Mouse (Mus musculus) heart, adult 18-20 months (tissue): ENCODE data around the gene Cdc37. TPM values are rescaled to one million over a fixed set of nuclear protein-coding genes. Genes with fewer than 3 reads are reported as not detected.

ENCODE experiments used
- DNase-seq, 2 experiments: peaks; one replicate each; pipeline ENCODE4 v3.0.0; 2021 to 2022; ENCODE audit warnings: mixed read lengths in 1 of 2
- total RNA-seq, 2 experiments: library from RNA; stranded (reverse); gene quantifications; 2 replicates each; pipeline ENCODE4 v1.2.3; 2021

Cdc37 gene
- total RNA-seq, 2 experiments from 2014 or later, result 160 to 168 TPM

DNA sequence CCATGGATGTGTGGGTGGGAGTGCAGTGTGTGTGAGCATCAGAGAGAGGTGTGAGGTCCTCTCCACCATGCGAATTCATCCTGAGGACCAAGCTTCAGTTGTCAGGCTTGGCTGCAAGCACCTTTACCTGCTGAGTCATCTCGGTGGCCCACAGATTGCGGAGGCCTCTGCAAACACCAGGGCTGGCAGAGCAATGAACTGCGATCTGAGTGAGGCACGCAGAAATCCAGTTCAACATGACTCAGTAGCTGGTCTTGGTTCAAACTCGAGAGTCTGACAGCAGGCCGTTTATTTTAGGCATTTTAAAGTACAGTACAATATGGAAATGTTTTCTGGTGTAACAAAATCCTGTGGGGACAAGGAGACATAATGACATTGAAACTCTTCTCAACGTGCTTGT is 52.0 kb downstream of the Cdc37 start:
- peak in 1 of 2 experiments; percentile 25 for DNase-seq

GRCm38 (mm10) chr9:21095958-21096357 is 53.8 kb downstream of the Cdc37 start:
- no peak for DNase-seq

DNA sequence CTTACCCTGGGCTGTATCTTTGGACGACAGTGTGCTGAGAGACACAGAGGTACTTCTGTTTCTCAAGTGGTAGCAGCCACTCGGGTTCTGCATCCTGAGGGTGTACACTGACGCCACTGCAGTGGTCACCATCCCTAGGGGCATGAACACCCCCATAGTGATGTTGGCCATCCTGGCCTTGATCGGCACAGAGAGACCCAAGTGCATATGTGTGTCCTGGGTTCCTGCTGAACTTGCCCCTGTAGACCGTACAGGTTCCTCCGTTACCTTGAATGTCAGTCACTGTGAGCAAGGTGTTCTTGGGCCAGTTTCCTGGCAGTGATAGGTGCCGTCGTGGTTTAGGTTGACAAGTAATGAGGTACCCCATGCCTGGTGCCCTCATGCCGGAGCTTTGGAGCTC is 56.4 kb downstream of the Cdc37 start:
- DNase-seq, result no peak

DNA sequence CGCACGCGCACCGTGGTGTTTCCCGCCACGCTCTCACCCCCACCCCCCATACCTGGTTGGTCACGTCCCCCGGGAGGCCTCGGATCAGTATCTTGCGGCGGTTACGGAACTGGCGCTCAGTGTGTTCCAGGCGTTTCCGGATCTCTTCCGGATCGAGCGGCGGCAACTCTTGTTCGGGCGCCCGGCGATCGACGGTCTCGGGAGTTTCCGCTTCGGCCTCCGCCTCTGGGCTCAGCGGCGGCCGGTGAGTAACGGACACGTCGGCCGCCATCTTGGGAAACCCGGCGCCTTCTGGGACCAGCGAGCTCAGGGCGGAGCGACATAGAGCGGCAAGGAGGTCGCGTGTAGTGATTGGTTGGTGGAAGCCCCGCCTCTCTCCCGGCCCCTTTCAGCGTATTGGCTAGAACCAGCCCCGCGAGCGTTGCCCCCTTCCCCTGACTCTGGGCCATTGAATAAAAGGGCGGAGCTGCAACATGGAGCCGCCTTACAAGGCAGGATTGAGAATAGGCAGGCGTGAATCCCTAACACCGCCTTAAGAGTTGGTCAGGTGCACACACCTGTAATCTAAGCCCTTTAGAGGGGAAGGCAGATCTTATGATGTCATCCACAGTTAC is 58.0 kb downstream of the Cdc37 start, which contains the start of the genes Gm38431 and Raver1:
Gene Gm38431, minus strand, starts transcription at position 291 of the 614 bp plus-strand sequence.
Gene Raver1, minus strand, starts transcription at position 302 of the 614 bp plus-strand sequence.
- peak; percentile 97 to 99 for DNase-seq

- DNase-seq, result peak in 1 of 2 experiments; percentile 20
Measured at GRCm38 (mm10) chr9:21090972-21091706, 58.6 kb downstream of the Cdc37 start.

- DNase-seq, result no peak
Measured at GRCm38 (mm10) chr9:21090537-21090936, 59.2 kb downstream of the Cdc37 start.

GRCm38 (mm10) chr9:21083324-21083723 is 66.5 kb downstream of the Cdc37 start:
- no peak for DNase-seq

Other genes starting within 250 kb of the Cdc37 start
- 10 to 100 TPM; 10.3 to 12.6 TPM for gene Dnmt1, start 190.1 kb downstream of the Cdc37 start, total RNA-seq
- 1 to 10 TPM; 1.4 to 2.0 TPM for gene S1pr2, start 173.2 kb downstream of the Cdc37 start, total RNA-seq
- 100 to 1,000 TPM; 130 to 138 TPM for gene Mrpl4, start 147.2 kb downstream of the Cdc37 start, total RNA-seq
- gene Icam1, start 134.0 kb downstream of the Cdc37 start, total RNA-seq, result 1 to 10 TPM; 8.7 to 9.1 TPM
- 1 to 10 TPM; 1.2 to 1.3 TPM for gene Icam4, start 120.6 kb downstream of the Cdc37 start, total RNA-seq
- not detected for gene Icam5, start 117.9 kb downstream of the Cdc37 start, total RNA-seq
- not detected for gene Zglp1, start 82.9 kb downstream of the Cdc37 start, total RNA-seq
- gene Gm49373, start 76.9 kb downstream of the Cdc37 start, total RNA-seq, result under 1 TPM; 0.30 to 0.33 TPM
- 10 to 100 TPM; 39.1 to 48.3 TPM for gene Fdx1l, start 76.4 kb downstream of the Cdc37 start, total RNA-seq
- under 1 TPM; 0.27 to 0.31 TPM for gene Gm38431, start 58.0 kb downstream of the Cdc37 start, total RNA-seq
- 10 to 100 TPM; 22.5 to 23.9 TPM for gene Raver1, start 58.0 kb downstream of the Cdc37 start, total RNA-seq
- 10 to 100 TPM in 1 of 2 experiments, 1 to 10 TPM in 1; 8.0 to 10.3 TPM for gene Tyk2, start 18.7 kb downstream of the Cdc37 start, total RNA-seq
- 10 to 100 TPM; 52.5 to 59.1 TPM for gene Pde4a, start 15.7 kb upstream of the Cdc37 start, total RNA-seq
- 10 to 100 TPM; 43.1 to 44.5 TPM for gene Keap1, start 89.4 kb upstream of the Cdc37 start, total RNA-seq
- 1 to 10 TPM in 1 of 2 experiments, under 1 TPM in 1; 0.89 to 1.5 TPM for gene S1pr5, start 98.5 kb upstream of the Cdc37 start, total RNA-seq
- 100 to 1,000 TPM in 1 of 2 experiments, 10 to 100 TPM in 1; 82.0 to 101 TPM for gene Atg4d, start 115.3 kb upstream of the Cdc37 start, total RNA-seq
- gene Kri1, start 138.0 kb upstream of the Cdc37 start, total RNA-seq, result 10 to 100 TPM; 10.6 to 17.2 TPM
- gene Cdkn2d, start 141.4 kb upstream of the Cdc37 start, total RNA-seq, result 10 to 100 TPM; 14.3 to 15.9 TPM
- gene Ap1m2, start 162.4 kb upstream of the Cdc37 start, total RNA-seq, result not detected
- gene Slc44a2, start 170.7 kb upstream of the Cdc37 start, total RNA-seq, result 10 to 100 TPM; 74.0 to 81.4 TPM
- 10 to 100 TPM; 25.2 to 28.5 TPM for gene Ilf3, start 217.9 kb upstream of the Cdc37 start, total RNA-seq